10 mouse cellular contexts compared by ENCODE assay signal in genomic region chr4:115902816-115903215, GRCm38 (mm10). TPM values are rescaled to one million over a fixed set of nuclear protein-coding genes. Genes with fewer than 3 reads are reported as not detected.
A peak's percentile ranks its signal among the peaks of the same experiment; 100 is the strongest.
DNase-seq lines count a peak whose midpoint lies in the region; ATAC-seq and TF ChIP-seq lines count a peak whose summit lies in the region.
"Had no signal": no experiment of that assay in that cellular context is flagged by ENCODE, and none has a peak within 500 bp of the region (broad histone marks: within the 10 kb centered on the region; RNA-seq: fewer than 3 reads in every experiment).

No protein-coding gene starts in this region.

- no peak overlapping the region for H3K4me3 ChIP-seq in kidney, embryonic 15.5 days (replicated peaks)
- H3K4me3 ChIP-seq in bone marrow macrophage, adult 2 months (ENCODE audit: insufficient read depth, low read length), result no peak overlapping the region
- H3K4me3 ChIP-seq in embryonic facial prominence, embryonic 14.5 days (ENCODE audit: low read depth, low read length), result no peak overlapping the region
- H3K4me3 ChIP-seq: embryonic facial prominence, embryonic 15.5 days had no signal

- H3K27me3 ChIP-seq in kidney, embryonic 15.5 days, result peaks cover 94% of the 10 kb centered on the region
- peaks cover 83% of the 10 kb centered on the region for H3K27me3 ChIP-seq in embryonic facial prominence, embryonic 14.5 days (replicated peaks; ENCODE audit: control insufficient read depth, insufficient read depth, low read length)

- peak; percentile 64 for TF ChIP-seq CTCF in bone marrow macrophage, adult 2 months (IDR thresholded peaks at IDR 0.05; ENCODE audit: low read depth, low read length)

- no peaks in the 10 kb centered on the region for H3K9me3 ChIP-seq in kidney, embryonic 15.5 days (replicated peaks)
- no peaks in the 10 kb centered on the region for H3K9me3 ChIP-seq in embryonic facial prominence, embryonic 14.5 days (ENCODE audit: control insufficient read depth, low read length)
- H3K9me3 ChIP-seq: embryonic facial prominence, embryonic 15.5 days had no signal

- H3K36me3 ChIP-seq in kidney, embryonic 15.5 days, result no peaks in the 10 kb centered on the region
- H3K36me3 ChIP-seq in embryonic facial prominence, embryonic 14.5 days (ENCODE audit: control insufficient read depth, insufficient read depth, low read length), result no peaks in the 10 kb centered on the region
- H3K36me3 ChIP-seq: embryonic facial prominence, embryonic 15.5 days had no signal

- peaks cover 11% of the 10 kb centered on the region for H3K4me1 ChIP-seq in kidney, embryonic 15.5 days
- H3K4me1 ChIP-seq in bone marrow macrophage, adult 2 months (ENCODE audit: control insufficient read depth, insufficient read depth, low read length), result no peaks in the 10 kb centered on the region
- no peaks in the 10 kb centered on the region for H3K4me1 ChIP-seq in embryonic facial prominence, embryonic 14.5 days (ENCODE audit: control insufficient read depth, insufficient read depth, low read length)

- 19% methylated on average over 5 of the region's 5 CpGs for WGBS in kidney, embryonic 15.5 days
- 16% methylated on average over 5 of the region's 5 CpGs for WGBS in embryonic facial prominence, embryonic 14.5 days

- no peak overlapping the region for H3K27ac ChIP-seq in kidney, embryonic 15.5 days
- no peak overlapping the region for H3K27ac ChIP-seq in bone marrow macrophage, adult 2 months (ENCODE audit: insufficient read depth, low read depth, low read length)
- no peak overlapping the region for H3K27ac ChIP-seq in embryonic facial prominence, embryonic 14.5 days (replicated peaks; ENCODE audit: low read depth, low read length)
- H3K27ac ChIP-seq: embryonic facial prominence, embryonic 15.5 days had no signal

- no peak overlapping the region for H3K4me2 ChIP-seq in kidney, embryonic 15.5 days
- no peak overlapping the region for H3K4me2 ChIP-seq in embryonic facial prominence, embryonic 14.5 days (ENCODE audit: low read depth, low read length)
- H3K4me2 ChIP-seq: embryonic facial prominence, embryonic 15.5 days had no signal

- ATAC-seq in kidney, embryonic 15.5 days (replicated peaks; ENCODE audit: low FRiP score), result no peak
- no peak for ATAC-seq in embryonic facial prominence, embryonic 14.5 days (ENCODE audit: low read depth)

- H3K9ac ChIP-seq in kidney, embryonic 15.5 days, result no peak overlapping the region
- no peak overlapping the region for H3K9ac ChIP-seq in embryonic facial prominence, embryonic 14.5 days (ENCODE audit: low read depth, low read length)
- H3K9ac ChIP-seq: embryonic facial prominence, embryonic 15.5 days had no signal

- DNase-seq in kidney, adult 18-20 months, result peak; percentile 83
- DNase-seq in embryonic facial prominence, embryonic 14.5 days (ENCODE audit: low spot score), result peak; percentile 75
- DNase-seq in heart, postnatal 4 days, result peak; percentile 89
- DNase-seq in left cerebral cortex, adult 8-10 months (ENCODE audit: low spot score in 2 of 2), result peak; percentile 48 to 60
- peak; percentile 26 to 63 for DNase-seq in natural killer cell, adult 2 months (ENCODE audit: low spot score in 2 of 2)
- DNase-seq in testis, postnatal 14 days (ENCODE audit: low spot score), result peak; percentile 66

- no peak for TF ChIP-seq POLR2A in bone marrow macrophage, adult 2 months (IDR thresholded peaks at IDR 0.05; ENCODE audit: borderline replicate concordance, low read depth, low read length)

RNA-seq across cellular contexts. Expression of gene 6430628N08Rik, which starts 12.4 kb away (rescaled TPM):
- not detected in 2 replicates for polyA plus RNA-seq in kidney, embryonic 15.5 days (2015; fragmentation: Nextera tagmentation; extraction: Ambion mirVana)
- polyA plus RNA-seq in bone marrow macrophage, adult 2 months (2012; ENCODE audit: insufficient read depth, insufficient read length, missing spikeins), result not detected in 2 replicates
- polyA plus RNA-seq in embryonic facial prominence, embryonic 14.5 days (2014; fragmentation: Nextera tagmentation; extraction: Ambion mirVana), result 0.10 and 0.29 TPM in 2 replicates
- not detected for total RNA-seq in heart, postnatal 4 days (2021)
- total RNA-seq in left cerebral cortex, adult 8-10 months (2022), result under 1 TPM; 0.38 to 0.56 (median 0.54) TPM
- total RNA-seq: neutrophil, adult 5-6 weeks had no signal

RNA-seq across cellular contexts. Expression of gene Kncn, which starts 18.6 kb away (rescaled TPM):
- 0.08 TPM in 1 of 2 replicates, not detected in the other for polyA plus RNA-seq in kidney, embryonic 15.5 days (2015; fragmentation: Nextera tagmentation; extraction: Ambion mirVana)
- polyA plus RNA-seq in bone marrow macrophage, adult 2 months (2012; ENCODE audit: insufficient read depth, insufficient read length, missing spikeins), result not detected in 2 replicates
- polyA plus RNA-seq in embryonic facial prominence, embryonic 14.5 days (2014; fragmentation: Nextera tagmentation; extraction: Ambion mirVana), result 0.31 TPM in 1 of 2 replicates, not detected in the other
- total RNA-seq in heart, postnatal 4 days (2021), result not detected
- under 1 TPM in 3 of 4 experiments, not detected in 1; 0.21 to 0.53 (median 0.35) TPM for total RNA-seq in left cerebral cortex, adult 8-10 months (2022)
- total RNA-seq: neutrophil, adult 5-6 weeks had no signal
- polyA plus RNA-seq: embryonic facial prominence, embryonic 15.5 days had no signal

RNA-seq across cellular contexts. Expression of gene Dmbx1, which starts 36.9 kb away (rescaled TPM):
- polyA plus RNA-seq in kidney, embryonic 15.5 days (2015; fragmentation: Nextera tagmentation; extraction: Ambion mirVana), result not detected in 2 replicates
- polyA plus RNA-seq in bone marrow macrophage, adult 2 months (2012; ENCODE audit: insufficient read depth, insufficient read length, missing spikeins), result not detected in 2 replicates
- 0.26 and 0.58 TPM in 2 replicates for polyA plus RNA-seq in embryonic facial prominence, embryonic 14.5 days (2014; fragmentation: Nextera tagmentation; extraction: Ambion mirVana)
- not detected for total RNA-seq in heart, postnatal 4 days (2021)
- total RNA-seq in left cerebral cortex, adult 8-10 months (2022), result under 1 TPM in 2 of 4 experiments, not detected in 2; 0.09 to 0.36 TPM
- total RNA-seq: neutrophil, adult 5-6 weeks had no signal
